Mouse (Mus musculus) adrenal gland, adult (tissue): ENCODE measurements around the gene Ttc9c.

Experiments used
- DNase-seq, 2 experiments: peaks; one replicate each; pipeline ENCODE4 v3.0.0; 2022 to 2023; ENCODE audit warnings: low spot score in 1 of 2; ENCODE audit not compliant: inconsistent age in 2 of 2

Ttc9c gene

DNA sequence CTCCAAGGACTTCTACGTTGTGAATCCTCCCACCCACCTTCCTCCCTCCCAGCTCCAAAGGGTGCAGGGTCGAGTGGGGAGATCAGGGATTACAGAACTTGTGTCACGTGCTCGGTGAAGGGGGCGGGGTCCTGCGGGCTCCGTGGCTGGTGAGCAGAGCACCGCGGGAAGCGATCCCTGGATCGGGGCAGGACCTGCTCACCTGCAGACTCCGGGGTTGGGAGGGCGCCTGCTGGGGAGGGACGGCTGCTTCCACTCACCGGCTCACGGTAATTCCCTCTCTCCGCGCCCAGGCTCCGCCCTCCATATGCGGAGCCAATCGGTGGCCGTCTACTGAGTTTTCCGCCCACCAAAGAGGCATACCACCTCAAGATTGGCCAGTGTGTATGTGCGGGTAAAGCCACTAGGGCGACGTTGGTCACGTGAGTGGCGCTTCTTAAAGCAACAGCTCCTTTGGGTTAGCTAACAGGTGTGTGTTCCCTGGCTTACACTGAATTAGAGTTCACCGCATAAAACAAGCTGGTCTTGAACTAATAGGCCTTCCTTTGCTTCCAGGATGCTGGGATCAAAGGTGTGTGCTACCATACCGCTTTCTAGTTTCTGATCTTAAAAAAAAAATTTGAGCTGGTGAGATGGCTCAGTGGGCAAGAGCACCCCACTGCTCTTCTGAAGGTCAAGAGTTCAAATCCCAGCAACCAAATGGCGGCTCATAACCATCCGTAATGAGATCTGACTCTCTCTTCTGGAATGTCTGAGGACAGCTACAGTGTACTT, 32.9 kb downstream of the Ttc9c start, which contains the start of gene Taf6l:
TSS of gene Taf6l (minus strand) at position 410 of the 774 bp plus-strand sequence.
- DNase-seq = peak; percentile 93 to 97

DNA sequence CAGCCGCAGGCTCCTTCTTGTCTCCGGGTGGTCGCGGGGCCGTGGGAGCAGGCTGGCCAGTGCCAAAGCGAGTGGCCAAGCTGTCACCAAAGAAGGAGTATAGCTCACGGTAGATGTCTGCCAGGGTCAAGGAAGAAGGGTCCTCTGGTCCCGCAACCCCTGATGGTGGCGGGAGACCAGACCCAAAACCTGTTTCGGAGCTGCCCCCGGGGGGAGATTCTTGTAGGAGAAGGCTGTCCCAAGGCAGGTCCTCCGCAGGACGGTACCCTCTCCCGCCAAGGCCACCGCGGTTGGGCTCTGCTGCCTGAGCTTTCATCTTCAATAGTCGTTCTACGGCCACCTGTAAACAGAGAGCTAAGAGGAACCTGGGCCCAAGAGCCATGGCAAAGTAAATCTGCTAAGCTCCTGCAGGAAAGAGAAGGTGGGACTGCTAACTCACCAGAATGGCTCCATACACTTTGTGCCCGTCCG, 44.1 kb downstream of the Ttc9c start:
- peak; percentile 61 to 82 for DNase-seq

DNA sequence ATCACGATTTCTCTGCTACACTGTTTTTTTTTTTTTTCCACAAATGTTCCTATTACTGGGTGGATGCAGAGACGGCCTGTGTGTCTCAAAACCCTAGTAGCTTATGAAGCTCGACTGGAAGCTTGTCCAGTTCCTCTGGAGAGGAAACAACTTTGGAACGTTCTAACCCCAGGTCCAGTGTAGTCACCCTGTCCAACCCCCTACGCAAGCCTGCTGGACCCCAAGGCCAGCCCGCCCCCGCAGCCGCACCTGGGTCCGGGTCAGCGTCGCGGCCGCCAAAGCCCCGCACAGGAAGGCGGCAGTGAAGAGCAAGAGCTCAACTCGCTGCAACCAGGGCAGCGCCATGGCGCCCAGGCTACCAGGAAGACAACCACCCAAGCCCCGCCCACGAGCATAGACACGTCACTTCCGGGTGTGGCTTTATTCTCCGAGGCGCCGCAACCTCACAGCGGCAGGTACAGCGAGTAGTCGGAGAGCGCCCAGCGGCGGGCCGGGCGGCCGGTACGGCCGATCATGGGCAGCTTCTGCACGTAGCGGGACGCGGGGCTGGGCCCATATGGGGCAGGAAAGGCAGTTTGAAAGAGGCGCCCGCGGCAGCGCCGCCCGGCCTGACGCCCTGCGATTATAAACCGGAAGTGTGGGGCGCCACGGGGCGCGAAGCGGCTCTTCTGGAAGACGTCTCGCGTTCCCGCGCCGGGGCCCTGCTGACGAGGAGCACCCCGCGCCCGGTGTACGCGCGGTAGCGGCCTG, 44.9 kb downstream of the Ttc9c start, which contains the start of gene Tmem179b:
TSS of gene Tmem179b (minus strand) at position 382 of the 750 bp plus-strand sequence.
- peak; percentile 96 to 99 for DNase-seq

DNA sequence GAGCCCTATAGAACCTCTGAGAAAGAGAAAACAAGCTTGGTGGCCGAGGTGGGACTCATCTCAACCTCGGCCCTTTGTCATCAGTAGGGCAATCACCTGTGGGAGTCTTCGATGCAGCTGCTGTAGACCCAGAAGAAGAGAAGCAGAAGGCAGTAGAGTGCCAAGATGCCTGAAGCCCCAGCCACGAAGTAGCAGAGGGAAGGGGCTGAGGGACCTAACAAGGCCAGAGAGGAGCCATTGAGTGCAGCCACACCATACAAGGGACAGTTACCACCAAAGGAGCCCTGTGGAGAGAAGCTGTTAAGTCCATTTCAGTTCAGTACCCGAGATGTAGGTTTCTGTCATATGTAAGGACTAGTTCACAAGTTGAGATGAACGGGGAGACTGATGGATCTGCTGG, 45.7 kb downstream of the Ttc9c start:
- DNase-seq = peak in 1 of 2 experiments; percentile 54

DNA sequence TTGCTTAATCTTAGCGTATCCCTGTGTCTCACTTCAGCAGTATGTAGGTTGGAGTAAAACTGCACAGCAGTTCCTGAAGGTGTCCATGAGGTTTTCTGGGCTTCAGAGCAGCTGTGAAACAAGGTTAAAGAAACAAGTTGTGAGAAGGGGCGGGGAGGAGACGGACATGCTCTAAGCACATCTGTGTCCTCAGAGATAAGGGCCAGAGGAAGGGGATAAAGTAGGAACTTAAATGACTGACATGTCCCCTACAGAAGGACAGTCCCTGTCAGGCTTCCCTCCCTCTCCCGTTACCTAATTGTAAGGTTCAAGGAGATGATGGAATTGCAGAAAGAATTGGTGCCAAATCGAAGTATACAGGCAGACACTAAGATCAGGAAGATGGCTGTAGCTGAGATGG, 46.1 kb downstream of the Ttc9c start:
- no peak for DNase-seq

- peak; percentile 86 to 95 for DNase-seq
Measured at GRCm38 (mm10) chr19:8770567-8771270, 48.4 kb downstream of the Ttc9c start, which contains the start of gene Tmem223. TSS of gene Tmem223 (plus strand) at chr19:8770996.

- no peak for DNase-seq
Measured at GRCm38 (mm10) chr19:8765562-8765961, 53.6 kb downstream of the Ttc9c start.

DNA sequence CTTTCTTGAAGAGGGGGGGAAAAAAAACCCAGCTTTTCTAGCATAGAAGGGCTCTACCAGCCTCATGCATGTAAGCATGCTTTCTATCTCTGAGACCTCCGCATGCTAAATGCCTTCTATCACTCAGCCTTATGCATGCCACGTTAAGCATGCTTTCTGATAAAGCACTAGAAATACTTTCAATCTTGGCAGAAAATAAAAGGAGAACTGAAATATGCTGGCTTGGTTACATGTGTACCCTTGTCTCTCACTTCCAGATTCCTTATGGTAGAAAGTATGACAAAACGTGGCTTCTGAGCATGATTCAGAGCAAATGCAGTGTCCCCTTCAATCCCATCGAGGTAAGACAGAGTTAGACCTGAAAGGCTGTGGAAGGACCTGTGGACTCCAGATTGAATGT, 55.9 kb downstream of the Ttc9c start:
- DNase-seq = no peak

DNA sequence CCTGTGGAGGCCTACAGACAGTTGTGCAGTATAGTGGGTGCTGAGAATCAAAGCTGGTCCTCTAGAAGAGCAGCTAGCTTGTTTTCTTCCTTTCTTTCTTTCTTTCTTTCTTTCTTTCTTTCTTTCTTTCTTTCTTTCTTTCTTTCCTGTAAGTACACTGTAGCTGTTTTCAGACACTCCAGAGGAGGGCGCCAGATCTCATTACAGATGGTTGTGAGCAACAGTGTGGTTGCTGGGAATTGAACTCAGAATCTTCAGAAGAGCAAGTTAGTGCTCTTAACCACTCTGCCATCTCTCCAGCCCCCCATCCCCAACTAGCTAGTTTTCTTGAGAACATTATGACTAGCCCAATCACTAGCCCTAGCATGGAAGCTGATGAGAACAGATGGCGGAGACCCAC, 58.4 kb downstream of the Ttc9c start:
- no peak for DNase-seq
